Mouse (Mus musculus) right cerebral cortex, postnatal 36 days (tissue): ENCODE measurements around the gene Swt1.

ENCODE experiments used
- DNase-seq, 2 experiments: peaks; one replicate each; pipeline ENCODE4 v3.0.0; 2022; ENCODE audit warnings: low spot score in 2 of 2, mixed read lengths in 1 of 2

Gene Swt1

DNA sequence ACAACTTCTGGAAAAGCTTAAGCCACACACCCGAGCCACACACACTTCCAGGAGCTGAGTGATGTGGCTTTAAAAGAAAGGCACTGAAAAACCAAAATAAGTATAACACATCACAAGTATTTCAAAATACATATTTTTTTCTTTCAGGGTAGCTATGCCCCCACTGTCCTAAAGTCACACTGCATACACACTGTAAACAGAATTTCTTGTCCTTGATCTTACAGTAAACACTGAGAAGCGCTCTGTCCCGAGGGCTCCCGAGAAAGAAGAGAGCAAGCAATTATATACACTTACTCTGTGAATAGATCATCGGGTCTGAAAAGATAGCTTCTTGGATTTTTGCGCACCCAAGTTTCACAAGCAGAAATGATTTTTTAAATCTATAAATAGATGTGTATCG lies 109.0 kb downstream of the Swt1 start:
- no peak for DNase-seq
